Mouse (Mus musculus): ENCODE data around the gene Fgf12.

DNA sequence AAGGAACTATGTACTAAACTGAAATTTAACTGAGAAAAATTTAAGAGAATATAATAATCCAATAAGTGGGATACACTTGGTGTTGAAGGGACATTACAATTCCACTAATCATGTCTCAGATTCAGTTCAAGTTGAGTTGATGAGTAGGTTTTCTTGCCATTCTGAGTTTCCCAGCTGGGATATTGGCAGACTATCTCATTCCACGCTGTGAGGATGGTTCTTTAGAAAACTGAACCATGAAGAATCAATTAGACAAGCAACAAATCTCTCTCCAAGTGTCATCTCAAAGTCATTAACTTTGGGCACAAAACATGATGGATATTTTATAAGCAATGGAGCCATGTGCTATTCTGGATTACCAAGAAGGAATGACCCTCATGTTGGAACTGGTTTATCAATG lies 449.0 kb downstream of the Fgf12 start:
- TF ChIP-seq POLR2A (IDR thresholded peaks at IDR 0.05; ENCODE audit: low read depth, low read length), result no peak
- no peak for TF ChIP-seq CTCF (IDR thresholded peaks at IDR 0.05; ENCODE audit: borderline replicate concordance, insufficient read depth, low read length)
